ENCODE assay signal across 23 mouse cellular contexts in genomic region chr14:47041699-47042098, GRCm38 (mm10).
DNase-seq lines count a peak whose midpoint lies in the region; ATAC-seq and TF ChIP-seq lines count a peak whose summit lies in the region.
"Had no signal": no experiment of that assay in that cellular context is flagged by ENCODE, and none has a peak within 500 bp of the region (broad histone marks: within the 10 kb centered on the region; RNA-seq: fewer than 3 reads in every experiment).

No protein-coding gene starts in this region.

- dilution Hi-C loops in CH12.LX (cut with MboI; ENCODE audit: extremely low pct_ligation_motif_present, extremely low pct_unique_long_range_greater_than_20kb, low sequenced_read_pairs), result no loop called here

- H3K27me3 ChIP-seq in CH12.LX (replicated peaks), result no peaks in the 10 kb centered on the region
- no peaks in the 10 kb centered on the region for H3K27me3 ChIP-seq in stomach, postnatal 0 days (ENCODE audit: control insufficient read depth, insufficient read depth, low read length)
- H3K27me3 ChIP-seq: forebrain, embryonic 13.5 days; Patski had no signal

- TF ChIP-seq POLR2A in CH12.LX (IDR thresholded peaks at IDR 0.05; ENCODE audit: low read depth, low read length), result no peak

- H3K9me3 ChIP-seq in CH12.LX (replicated peaks; ENCODE audit: low read length), result no peaks in the 10 kb centered on the region
- no peaks in the 10 kb centered on the region for H3K9me3 ChIP-seq in stomach, postnatal 0 days (ENCODE audit: control insufficient read depth, low read length)
- H3K9me3 ChIP-seq: embryonic facial prominence, embryonic 10.5 days; forebrain, embryonic 13.5 days had no signal

- peak in 1 of 2 experiments; percentile 60; a peak in 3 of 4 replicates for TF ChIP-seq CTCF in CH12.LX (conservative IDR thresholded peaks at IDR 0.05 in 1 of 2, IDR thresholded peaks at IDR 0.05 in 1 of 2; ENCODE audit: low read depth in 2 of 2, low read length in 2 of 2)
- TF ChIP-seq CTCF in stomach, postnatal 0 days (IDR thresholded peaks at IDR 0.05; ENCODE audit: low read depth), result peak; percentile 30; the same call in 1 of the 2 replicates

- peak; percentile 21 for DNase-seq in adrenal gland, adult 2 months
- no peak for DNase-seq in adrenal gland, postnatal 25 days
- DNase-seq in heart, adult 11 months, result peak; percentile 92
- no peak for DNase-seq in heart, postnatal 25 days (ENCODE audit: low spot score)
- peak; percentile 14 for DNase-seq in CH12.LX (ENCODE audit: extremely low read depth)
- DNase-seq in stomach, postnatal 0 days (ENCODE audit: low spot score), result no peak
- DNase-seq in thymus, postnatal 0 days (ENCODE audit: low spot score), result no peak
- DNase-seq: adrenal gland, adult 8-10 months; B cell, adult 2 months; cerebellum, adult 18-20 months; cerebellum, adult 9-11 months; cerebellum, postnatal 36 days; forebrain, postnatal 0 days; heart, postnatal 10 days; kidney, adult 8-10 months had no signal

- intact Hi-C loops in heart, postnatal 25 days (cut with DNase I), result no loop called here

- H3K9ac ChIP-seq in CH12.LX (ENCODE audit: insufficient read depth, low read depth), result no peak overlapping the region
- H3K9ac ChIP-seq in stomach, postnatal 0 days (ENCODE audit: low read length), result no peak overlapping the region
- H3K9ac ChIP-seq: forebrain, embryonic 13.5 days; forebrain, postnatal 0 days had no signal

- H3K27ac ChIP-seq in CH12.LX (ENCODE audit: insufficient read depth, low read depth), result no peak overlapping the region
- H3K27ac ChIP-seq in stomach, postnatal 0 days (replicated peaks), result no peak overlapping the region
- H3K27ac ChIP-seq: embryonic facial prominence, embryonic 10.5 days; forebrain, embryonic 13.5 days had no signal

- 82% methylated on average over 3 of the region's 3 CpGs for WGBS in stomach, postnatal 0 days

- H3K4me2 ChIP-seq in CH12.LX (ENCODE audit: insufficient read depth, low read depth, poor library complexity, severe bottlenecking), result no peak overlapping the region
- no peak overlapping the region for H3K4me2 ChIP-seq in stomach, postnatal 0 days (replicated peaks; ENCODE audit: low read depth)
- H3K4me2 ChIP-seq: forebrain, embryonic 13.5 days had no signal

- H3K36me3 ChIP-seq in CH12.LX (replicated peaks in 1 of 2; ENCODE audit: control insufficient read depth in 1 of 2, insufficient read depth in 1 of 2, low read length in 1 of 2), result no peaks in the 10 kb centered on the region
- H3K36me3 ChIP-seq in stomach, postnatal 0 days (ENCODE audit: control insufficient read depth, insufficient read depth, low read length), result no peaks in the 10 kb centered on the region
- H3K36me3 ChIP-seq: embryonic facial prominence, embryonic 10.5 days had no signal

- no peak for ATAC-seq in stomach, postnatal 0 days (ENCODE audit: low FRiP score, low TSS enrichment)
- ATAC-seq: activated CD4-positive, CD25-positive, alpha-beta regulatory T cell, adult 4 months; CD4-positive, CD25-positive, alpha-beta regulatory T cell, adult 4 months; forebrain, embryonic 13.5 days; forebrain, postnatal 0 days; hindbrain, embryonic 16.5 days; inflammation-experienced regulatory T-cells, adult 6 months; intestine, postnatal 0 days; Patski had no signal

- H3K4me1 ChIP-seq in CH12.LX (ENCODE audit: control insufficient read depth in 1 of 2, insufficient read depth in 2 of 2), result peaks cover 0 to 6% of the 10 kb centered on the region in 2 experiments; a peak in 1 of 4 replicates
- H3K4me1 ChIP-seq in stomach, postnatal 0 days (replicated peaks; ENCODE audit: control insufficient read depth, insufficient read depth), result no peaks in the 10 kb centered on the region
- H3K4me1 ChIP-seq: forebrain, embryonic 13.5 days had no signal

- no peaks in the 10 kb centered on the region for H3K79me2 ChIP-seq in CH12.LX (replicated peaks; ENCODE audit: control insufficient read depth, extremely low read depth, insufficient read depth, poor library complexity, severe bottlenecking)

- TF ChIP-seq RAD21 in CH12.LX (IDR thresholded peaks at IDR 0.05; ENCODE audit: low read depth, low read length), result peak; percentile 35

- TF ChIP-seq EP300 in CH12.LX (IDR thresholded peaks at IDR 0.05; ENCODE audit: low read length), result no peak
- TF ChIP-seq EP300 in stomach, postnatal 0 days (optimal IDR thresholded peaks at IDR 0.05), result no peak

- in situ Hi-C loops in CH12.LX (cut with MboI; ENCODE audit: low pct_ligation_motif_present, low pct_unique_long_range_greater_than_20kb, low sequenced_read_pairs), result no loop called here

- H3K4me3 ChIP-seq in CH12.LX (replicated peaks in 1 of 3; ENCODE audit: low read depth in 2 of 3, low read length in 2 of 3, poor library complexity in 1 of 3), result no peak overlapping the region
- no peak overlapping the region for H3K4me3 ChIP-seq in stomach, postnatal 0 days (ENCODE audit: low read depth, low read length)
- H3K4me3 ChIP-seq: embryonic facial prominence, embryonic 10.5 days; forebrain, embryonic 13.5 days had no signal

TF ChIP-seq in CH12.LX, 34 proteins besides CTCF, POLR2A, EP300 and RAD21:
- TF ChIP-seq SMC3 (IDR thresholded peaks at IDR 0.05; ENCODE audit: low read depth, low read length) (peak; percentile 45), BHLHE40 (IDR thresholded peaks at IDR 0.05; ENCODE audit: low read depth, low read length) (0 out of 2 replicates have a peak, but pooled peaks have one; percentile 15), CHD1 (IDR thresholded peaks at IDR 0.05; ENCODE audit: low read depth, low read length) (no peak)

Comparison
In these comparisons a context has a peak if more than half of its experiments do, and no peak if none do; other contexts are left out.
1. DNase-seq: peak in adrenal gland, adult 2 months (single experiment), heart, adult 11 months (single experiment) and CH12.LX (single experiment); none in adrenal gland, postnatal 25 days (single experiment), heart, postnatal 25 days (single experiment), stomach, postnatal 0 days (single experiment) and thymus, postnatal 0 days (single experiment).